Mouse (Mus musculus): ENCODE measurements around the gene Zfp362. TPM values are rescaled to one million over a fixed set of nuclear protein-coding genes. Genes with fewer than 3 reads are reported as not detected.

Gene Zfp362
- total RNA-seq, 1 experiment from 2014 or later = 8.5 TPM

DNA sequence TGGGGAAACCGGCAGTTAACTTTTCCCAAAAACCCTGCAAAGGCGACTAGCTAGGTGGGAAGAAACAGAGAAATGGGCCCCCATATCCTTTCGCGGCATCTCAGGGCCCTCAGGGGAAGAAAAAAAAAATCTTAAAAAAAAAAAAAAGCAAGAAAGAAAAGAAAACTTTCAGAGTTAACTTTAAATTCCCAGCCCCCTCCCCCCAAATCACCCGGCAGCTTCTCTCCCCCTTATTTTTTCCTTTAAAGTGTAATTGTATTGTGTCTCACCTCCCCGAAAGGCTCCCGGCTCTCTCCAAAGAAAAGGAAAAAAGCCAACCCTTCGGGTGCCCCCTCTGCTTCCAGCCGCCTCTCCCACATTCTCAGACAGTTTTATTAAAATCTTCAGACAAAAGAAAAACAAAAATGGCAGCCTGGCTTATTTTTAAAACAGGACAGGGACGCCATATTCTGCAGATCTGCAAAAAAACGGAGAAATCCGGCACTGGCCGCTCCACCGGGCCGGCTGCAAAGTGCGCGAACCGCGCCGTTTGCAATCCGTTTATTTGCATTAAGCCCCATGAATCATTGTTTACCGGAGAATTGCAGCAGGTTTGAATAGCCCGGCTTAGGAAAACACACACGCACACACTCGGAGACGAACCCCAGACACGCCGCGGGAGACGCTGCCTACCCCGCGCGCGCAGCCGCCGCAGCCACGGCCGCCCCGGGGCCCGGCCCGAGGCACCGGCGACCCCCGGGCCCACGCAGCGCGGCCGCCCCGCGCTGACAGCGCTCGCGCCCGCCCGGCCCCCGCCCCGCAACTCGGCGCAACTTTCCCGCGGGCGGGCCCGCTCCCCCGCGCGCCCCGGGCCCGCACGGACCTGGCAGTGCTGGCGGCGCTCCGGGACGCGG lies 449 bp downstream of the Zfp362 start:
- ATAC-seq (replicated peaks in 1 of 2; ENCODE audit: insufficient read depth in 1 of 2, low FRiP score in 2 of 2, low TSS enrichment in 1 of 2, low read depth in 1 of 2, poor library complexity in 2 of 2, severe bottlenecking in 2 of 2) = no peak

DNA sequence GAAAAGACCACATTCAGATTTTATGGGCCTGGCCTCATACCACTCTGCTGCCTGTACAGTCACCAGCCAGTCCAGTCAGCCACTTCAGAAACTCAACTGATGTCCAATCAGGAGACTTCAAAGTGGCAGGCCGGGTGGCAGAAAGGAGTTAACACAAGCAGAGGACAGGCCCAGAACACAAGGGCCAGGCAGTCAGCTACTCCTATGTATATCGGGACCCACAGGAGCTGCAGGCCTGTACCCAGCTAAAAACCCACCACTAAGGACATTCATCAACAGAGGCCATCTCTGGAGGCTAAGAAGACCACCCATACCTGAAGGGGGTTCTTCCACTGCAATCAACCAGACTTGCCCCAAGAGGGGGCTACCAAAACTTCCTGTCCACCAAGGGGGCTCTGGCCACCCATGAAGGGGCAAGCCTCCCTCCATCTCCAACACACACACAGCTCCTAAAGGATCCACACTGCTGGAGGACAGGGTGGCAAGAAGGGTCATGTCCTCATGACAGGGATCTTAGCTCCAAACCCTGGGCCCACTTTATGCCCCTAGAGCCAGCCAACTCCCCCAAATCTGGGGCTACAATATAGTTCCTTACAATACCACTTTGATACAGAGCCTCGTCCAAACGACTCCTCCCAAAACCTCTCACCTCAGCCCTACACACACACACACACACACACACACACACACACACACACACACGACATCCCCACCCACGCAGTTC lies 1.3 kb downstream of the Zfp362 start:
- no peak for ATAC-seq (replicated peaks in 1 of 2; ENCODE audit: insufficient read depth in 1 of 2, low FRiP score in 2 of 2, low TSS enrichment in 1 of 2, low read depth in 1 of 2, poor library complexity in 2 of 2, severe bottlenecking in 2 of 2)

DNA sequence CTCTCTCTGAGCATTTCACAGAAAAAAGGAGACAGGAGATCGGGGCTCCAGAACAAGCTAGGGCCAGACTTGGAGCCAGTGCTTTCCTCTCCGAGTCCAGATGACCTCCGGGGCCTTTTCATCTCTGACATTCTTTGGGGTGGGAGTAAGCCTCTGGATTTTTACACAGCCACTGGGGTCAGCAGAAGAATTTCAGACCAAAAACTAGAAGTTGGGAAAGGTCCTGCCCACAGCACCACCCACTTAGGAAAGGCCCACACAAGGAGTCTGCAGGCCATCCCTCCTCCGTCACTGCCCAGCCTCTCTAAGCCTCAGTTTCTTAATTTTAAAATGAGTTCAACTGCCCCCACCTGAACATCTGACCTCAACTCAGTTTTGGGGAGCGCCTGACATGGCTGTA lies 2.3 kb downstream of the Zfp362 start:
- ATAC-seq (replicated peaks in 1 of 2; ENCODE audit: insufficient read depth in 1 of 2, low FRiP score in 2 of 2, low TSS enrichment in 1 of 2, low read depth in 1 of 2, poor library complexity in 2 of 2, severe bottlenecking in 2 of 2) = no peak

DNA sequence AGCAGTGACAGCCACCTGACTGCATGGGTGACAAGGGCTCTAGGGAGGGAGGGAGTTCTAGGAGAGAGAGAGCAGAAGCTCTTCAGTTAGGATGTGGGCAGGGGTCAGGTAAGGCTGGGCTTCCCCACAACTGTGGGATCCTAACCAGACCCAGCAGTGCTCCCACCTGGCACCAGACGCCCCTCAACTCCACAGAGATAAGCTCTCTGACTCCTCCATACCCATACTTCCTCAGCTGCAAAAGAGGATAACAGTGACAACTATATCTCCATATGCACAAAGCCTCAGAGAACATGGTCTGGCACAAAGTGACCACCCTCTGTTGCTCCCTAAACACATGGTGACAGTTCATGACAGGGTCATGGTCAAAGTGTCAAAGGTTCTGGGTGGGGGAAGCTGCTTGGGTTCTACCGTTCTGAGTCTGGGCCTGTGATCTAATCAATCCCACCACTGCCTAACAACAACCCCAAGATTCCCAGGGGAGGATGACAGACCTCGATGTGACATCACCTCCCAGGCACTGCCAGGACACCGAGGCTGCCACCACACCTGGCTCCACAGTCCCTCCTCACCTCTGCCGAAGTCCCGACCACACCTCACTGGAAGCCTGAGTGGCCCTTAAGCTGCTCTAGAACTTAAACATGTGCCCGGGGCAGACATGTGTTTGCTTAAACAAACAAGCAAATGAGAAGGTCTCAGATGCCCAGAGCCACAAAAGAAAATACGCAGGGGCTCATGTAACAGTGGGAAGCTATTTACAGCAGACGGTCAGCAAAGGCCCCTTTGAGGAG lies 4.0 kb downstream of the Zfp362 start:
- ATAC-seq (replicated peaks in 1 of 2; ENCODE audit: insufficient read depth in 1 of 2, low FRiP score in 2 of 2, low TSS enrichment in 1 of 2, low read depth in 1 of 2, poor library complexity in 2 of 2, severe bottlenecking in 2 of 2) = no peak

DNA sequence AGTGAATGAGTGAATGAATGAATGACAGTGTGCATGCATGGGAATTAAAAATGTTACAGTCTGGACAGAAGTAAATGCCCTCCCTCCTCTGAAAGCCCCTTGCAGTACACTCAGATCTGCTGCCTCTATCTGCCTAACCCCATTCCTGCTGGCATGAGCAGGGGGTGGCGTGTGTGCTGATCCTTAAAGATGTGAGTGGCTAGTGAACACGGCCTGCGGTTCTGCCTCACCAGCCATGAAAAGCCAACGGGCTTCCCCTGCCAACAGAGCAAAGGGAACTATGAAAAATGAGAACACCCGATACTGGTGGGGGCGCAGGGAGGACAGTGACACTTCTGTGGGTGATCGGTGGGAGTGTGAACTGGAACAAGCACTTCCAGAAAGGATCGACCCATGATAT lies 9.1 kb downstream of the Zfp362 start:
- peak in 1 of 2 experiments; percentile 8; a peak in 1 of 4 replicates for ATAC-seq (replicated peaks in 1 of 2; ENCODE audit: insufficient read depth in 1 of 2, low FRiP score in 2 of 2, low TSS enrichment in 1 of 2, low read depth in 1 of 2, poor library complexity in 2 of 2, severe bottlenecking in 2 of 2)

DNA sequence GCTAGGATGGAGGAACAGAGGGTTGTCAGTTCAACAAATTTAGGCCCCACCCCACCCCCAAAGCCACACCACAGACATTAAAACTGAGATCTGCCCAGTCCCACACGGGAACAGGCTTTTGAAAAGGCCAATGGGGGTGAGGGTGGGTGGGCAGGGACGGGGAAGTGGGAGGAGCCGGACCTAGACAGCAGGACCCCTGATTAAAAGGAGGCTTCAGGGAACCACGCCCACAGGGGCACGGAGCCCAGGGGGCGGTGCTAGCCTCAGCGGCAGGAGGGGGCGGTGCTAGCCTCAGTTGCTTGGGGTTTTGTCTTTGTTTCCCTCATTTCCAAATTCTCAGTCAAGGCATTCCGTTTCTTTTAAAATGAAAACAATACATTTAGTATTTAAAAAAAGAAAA lies 10.2 kb downstream of the Zfp362 start:
- no peak; a peak in 1 of 4 replicates for ATAC-seq (replicated peaks in 1 of 2; ENCODE audit: insufficient read depth in 1 of 2, low FRiP score in 2 of 2, low TSS enrichment in 1 of 2, low read depth in 1 of 2, poor library complexity in 2 of 2, severe bottlenecking in 2 of 2)

DNA sequence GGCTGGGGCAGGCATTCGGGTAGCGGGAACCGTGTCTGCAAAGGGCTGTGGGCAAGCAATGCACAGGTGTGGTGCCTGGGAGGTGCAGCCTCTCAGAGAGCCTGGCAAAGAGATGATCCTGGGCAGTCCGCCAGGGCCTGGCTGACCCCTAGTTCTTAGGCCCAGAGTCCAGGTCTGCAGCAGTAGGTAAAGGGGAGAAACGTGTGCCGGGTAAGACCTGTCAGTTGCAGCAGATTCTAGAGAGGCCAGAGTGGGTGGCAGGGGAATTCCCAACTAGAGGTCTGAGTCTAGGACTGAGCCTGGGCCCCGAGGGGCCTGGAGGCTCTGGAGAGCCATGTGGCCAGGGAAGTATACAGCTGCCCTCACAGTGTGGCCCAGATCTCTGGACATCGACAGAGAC lies 11.6 kb downstream of the Zfp362 start:
- ATAC-seq (replicated peaks in 1 of 2; ENCODE audit: insufficient read depth in 1 of 2, low FRiP score in 2 of 2, low TSS enrichment in 1 of 2, low read depth in 1 of 2, poor library complexity in 2 of 2, severe bottlenecking in 2 of 2) = no peak

DNA sequence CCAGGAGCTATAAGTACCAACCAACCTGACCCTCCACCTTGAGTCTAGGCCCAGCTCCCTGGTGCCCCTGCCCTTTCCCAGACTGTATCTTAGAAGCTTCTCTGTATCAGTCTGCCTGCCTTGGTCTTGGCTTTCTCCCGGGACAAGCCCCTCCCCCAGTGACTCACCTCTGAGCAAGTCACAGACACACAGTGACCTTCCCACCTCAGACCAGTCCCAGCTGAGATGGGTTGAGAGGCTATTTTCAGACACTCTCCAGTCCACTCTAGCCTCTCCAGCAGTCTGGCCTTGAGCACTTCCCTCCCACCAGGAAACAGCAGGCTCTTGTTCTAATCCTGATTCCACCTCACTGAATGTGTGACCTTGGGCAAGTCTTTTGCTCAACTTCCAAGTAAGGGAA lies 12.1 kb downstream of the Zfp362 start:
- ATAC-seq (replicated peaks in 1 of 2; ENCODE audit: insufficient read depth in 1 of 2, low FRiP score in 2 of 2, low TSS enrichment in 1 of 2, low read depth in 1 of 2, poor library complexity in 2 of 2, severe bottlenecking in 2 of 2) = no peak

DNA sequence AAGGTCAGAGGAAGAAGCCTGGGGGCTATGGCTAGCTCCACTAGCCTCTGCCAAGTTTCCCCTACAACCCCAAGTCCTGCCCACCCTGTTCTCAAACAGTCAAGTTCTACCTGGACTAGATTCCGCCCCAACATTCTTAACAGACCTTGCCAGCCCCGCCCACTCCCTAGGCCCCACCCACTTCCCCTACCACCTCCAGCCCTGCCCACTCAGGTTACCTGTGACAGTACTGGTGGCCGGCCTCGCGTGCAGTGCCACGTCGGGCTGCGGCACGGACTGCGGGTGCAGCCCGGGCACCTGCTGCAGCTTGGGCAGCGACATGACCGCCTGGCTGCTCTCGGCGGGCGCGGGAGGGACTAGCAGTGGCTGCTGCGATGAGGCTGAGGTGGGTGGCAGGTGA lies 16.2 kb downstream of the Zfp362 start:
- ATAC-seq (replicated peaks in 1 of 2; ENCODE audit: insufficient read depth in 1 of 2, low FRiP score in 2 of 2, low TSS enrichment in 1 of 2, low read depth in 1 of 2, poor library complexity in 2 of 2, severe bottlenecking in 2 of 2) = no peak

DNA sequence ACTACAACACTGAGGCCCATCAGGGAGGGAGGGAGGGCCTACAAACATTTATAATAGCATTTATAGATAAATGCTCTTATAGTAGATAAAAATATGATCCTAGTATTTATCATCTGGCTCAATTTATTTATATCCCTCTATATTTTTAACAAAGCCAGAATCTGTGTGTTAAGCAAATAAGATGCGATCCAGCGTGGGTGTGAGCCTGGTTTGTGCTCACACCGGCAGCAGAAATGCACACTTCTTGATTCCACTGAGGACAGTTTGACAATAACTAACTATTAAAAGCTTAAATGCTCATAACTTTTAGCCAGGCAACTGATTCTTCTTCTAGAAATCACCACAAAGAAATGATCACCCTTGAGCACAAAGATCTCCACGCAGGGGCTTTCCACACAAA lies 17.7 kb downstream of the Zfp362 start:
- ATAC-seq (replicated peaks in 1 of 2; ENCODE audit: insufficient read depth in 1 of 2, low FRiP score in 2 of 2, low TSS enrichment in 1 of 2, low read depth in 1 of 2, poor library complexity in 2 of 2, severe bottlenecking in 2 of 2) = no peak

DNA sequence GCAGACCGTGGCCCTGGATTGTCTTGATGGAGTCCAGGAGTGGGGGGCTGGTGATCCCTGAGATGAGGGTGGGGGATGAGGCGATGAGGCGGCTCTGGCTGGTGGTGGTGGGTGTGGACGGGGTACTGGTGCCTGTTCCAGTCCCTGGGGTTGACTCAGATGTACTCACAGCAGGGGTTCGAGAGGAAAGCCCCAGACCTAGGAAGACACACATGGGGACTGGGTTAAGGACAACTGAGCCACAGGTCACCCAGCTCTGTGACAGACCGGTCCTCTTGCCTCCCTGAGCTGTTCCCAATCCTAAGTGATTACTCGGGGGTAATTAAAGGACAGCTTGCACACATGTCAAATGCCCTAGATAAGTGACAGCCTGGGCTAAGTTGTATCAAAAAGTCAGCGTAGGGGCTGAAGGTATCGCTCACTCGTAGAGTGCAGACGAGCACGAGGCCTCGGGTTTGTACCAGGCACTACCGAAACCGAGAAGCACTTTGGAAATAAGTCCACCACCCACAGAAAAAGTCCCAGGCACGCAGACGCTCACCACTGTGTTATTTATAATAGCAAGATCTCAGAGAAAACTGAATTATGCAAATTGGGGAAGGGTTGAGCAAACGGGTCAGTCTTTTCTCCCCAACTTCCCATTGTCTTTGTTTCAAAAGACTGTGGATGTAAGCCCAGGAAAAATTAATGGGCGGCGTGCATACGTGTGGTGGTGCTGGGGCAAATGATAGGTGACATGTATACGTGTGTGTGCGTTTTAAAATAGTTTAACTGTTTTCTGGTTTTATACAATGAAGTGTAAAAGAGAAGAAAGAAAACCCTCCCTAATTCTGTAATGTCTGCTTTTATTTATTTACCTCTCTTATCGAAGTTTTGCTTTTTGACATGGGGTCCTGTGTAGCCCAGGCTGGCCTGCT lies 18.6 kb downstream of the Zfp362 start:
- ATAC-seq (replicated peaks in 1 of 2; ENCODE audit: insufficient read depth in 1 of 2, low FRiP score in 2 of 2, low TSS enrichment in 1 of 2, low read depth in 1 of 2, poor library complexity in 2 of 2, severe bottlenecking in 2 of 2) = no peak

DNA sequence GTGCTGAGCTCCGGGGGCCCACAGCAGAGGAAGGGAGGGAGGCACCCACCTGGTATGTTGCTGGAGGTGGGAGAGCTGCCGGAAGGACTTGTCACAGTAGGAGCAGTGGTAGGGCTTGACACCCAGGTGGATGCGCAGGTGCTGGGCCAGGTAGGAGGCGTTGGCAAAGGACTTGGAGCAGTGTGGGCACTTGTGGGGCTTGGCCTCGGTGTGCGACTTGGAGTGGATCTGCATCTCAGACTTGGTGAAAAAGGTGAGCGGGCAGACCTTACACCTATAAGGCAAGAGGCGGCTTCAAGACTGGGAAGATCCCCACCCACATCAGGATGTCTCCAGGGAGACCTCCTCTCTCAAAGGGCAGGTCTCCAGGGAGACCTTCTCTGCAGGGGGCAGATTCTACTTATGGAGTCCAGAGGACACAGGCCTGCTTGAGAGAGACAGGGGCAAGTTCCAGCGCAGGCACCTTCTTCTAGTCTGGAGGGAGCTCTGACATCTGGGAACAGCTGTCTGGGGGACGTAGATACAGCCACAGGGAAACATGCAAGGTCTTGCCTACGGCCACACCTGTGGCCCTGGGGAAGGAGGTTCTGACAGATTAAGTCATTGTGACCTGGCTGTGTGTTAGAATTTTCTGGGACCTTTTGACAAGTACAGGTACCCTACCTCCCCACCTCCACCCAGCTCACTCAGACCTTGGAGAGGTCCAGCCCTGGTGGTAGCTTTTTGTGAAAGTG lies 19.8 kb downstream of the Zfp362 start:
- no peak for ATAC-seq (replicated peaks in 1 of 2; ENCODE audit: insufficient read depth in 1 of 2, low FRiP score in 2 of 2, low TSS enrichment in 1 of 2, low read depth in 1 of 2, poor library complexity in 2 of 2, severe bottlenecking in 2 of 2)

DNA sequence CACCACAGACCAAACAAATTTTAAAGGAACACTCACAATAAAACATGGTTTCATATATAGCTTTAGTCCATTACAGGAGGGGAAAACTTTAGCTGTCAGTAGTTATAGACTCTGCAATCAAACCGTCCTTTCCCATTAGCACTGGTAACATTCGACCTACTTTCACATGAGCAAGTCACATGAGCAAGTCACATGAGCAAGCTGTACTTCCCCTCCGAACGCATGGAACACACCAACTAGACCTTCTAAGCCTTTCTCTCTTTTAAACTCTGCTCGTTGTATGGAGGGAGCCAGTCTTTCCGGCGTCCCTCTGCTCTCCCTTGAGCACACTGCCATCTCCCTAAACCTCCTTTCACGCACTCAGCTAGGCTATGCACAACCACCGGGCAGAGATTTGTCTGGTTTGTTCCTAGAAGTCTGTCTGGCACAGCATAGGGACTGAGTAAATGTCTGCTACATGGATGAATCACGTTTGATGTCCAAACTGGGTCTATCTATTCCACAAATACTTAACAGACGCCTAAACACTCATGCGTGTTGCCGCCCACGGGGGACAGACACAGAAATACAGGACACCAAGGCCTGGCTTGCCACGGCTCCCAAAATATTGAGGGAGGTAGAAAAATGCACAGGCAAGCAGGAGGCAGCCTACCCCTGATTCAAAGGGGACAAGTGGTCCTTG lies 20.8 kb downstream of the Zfp362 start:
- ATAC-seq (replicated peaks in 1 of 2; ENCODE audit: insufficient read depth in 1 of 2, low FRiP score in 2 of 2, low TSS enrichment in 1 of 2, low read depth in 1 of 2, poor library complexity in 2 of 2, severe bottlenecking in 2 of 2) = no peak

DNA sequence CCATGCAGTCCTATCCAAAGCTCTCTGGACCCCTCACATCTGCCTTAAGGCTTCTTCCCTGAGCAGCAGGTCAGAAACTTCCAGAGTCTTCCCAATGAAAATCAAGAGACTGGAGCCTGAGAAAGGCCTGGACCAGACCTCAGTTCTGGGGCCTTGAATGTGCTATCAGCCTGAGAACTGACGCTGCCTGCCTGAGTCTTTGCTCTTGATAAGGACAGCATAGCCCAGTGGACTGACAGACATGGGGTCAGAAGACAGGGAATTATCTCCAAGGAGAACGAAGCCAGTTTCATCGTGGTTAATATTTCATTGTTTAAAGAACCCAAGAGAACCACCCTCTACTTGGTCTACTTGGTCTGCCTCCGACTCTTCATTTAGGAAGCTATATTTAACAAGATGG lies 23.2 kb downstream of the Zfp362 start:
- no peak for ATAC-seq (replicated peaks in 1 of 2; ENCODE audit: insufficient read depth in 1 of 2, low FRiP score in 2 of 2, low TSS enrichment in 1 of 2, low read depth in 1 of 2, poor library complexity in 2 of 2, severe bottlenecking in 2 of 2)

DNA sequence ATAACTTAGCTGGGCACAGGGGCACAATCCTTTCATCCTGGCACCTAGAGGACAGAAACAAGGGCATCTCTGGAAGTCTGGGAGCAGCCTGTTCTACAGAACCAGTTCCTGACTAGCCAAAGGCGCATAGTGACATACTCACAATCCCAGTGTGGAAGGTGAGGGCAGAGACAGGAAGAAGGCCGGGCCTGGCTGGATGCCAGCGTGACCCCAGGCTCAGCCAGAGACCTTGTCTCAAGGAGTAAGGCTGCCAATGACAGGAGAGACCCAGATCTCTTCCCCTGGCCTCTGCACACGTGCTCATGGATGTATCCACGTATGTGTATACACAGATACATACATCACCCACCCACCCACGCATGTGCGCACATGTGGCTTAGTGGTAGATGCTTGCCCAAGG lies 23.8 kb downstream of the Zfp362 start:
- no peak for ATAC-seq (replicated peaks in 1 of 2; ENCODE audit: insufficient read depth in 1 of 2, low FRiP score in 2 of 2, low TSS enrichment in 1 of 2, low read depth in 1 of 2, poor library complexity in 2 of 2, severe bottlenecking in 2 of 2)

DNA sequence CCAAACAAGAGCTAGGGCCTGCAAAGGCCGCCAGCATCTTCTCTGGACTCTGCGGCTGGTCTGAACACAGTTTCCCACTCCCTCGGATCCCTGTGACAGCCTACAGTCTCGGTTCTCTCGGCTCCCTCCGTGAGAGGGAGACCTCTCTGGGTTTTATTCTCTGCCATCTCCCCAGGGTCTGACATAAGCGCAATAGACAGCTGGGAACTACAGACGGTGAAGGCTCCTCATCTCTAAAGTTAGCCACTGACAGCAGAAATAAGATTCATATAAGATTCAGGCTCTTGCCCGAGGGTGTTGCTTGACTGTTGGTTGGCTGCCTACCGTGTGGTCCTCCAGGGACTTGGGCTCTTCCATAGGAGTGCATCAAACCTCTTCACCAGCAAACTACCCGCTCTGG lies 28.3 kb downstream of the Zfp362 start:
- no peak for ATAC-seq (replicated peaks in 1 of 2; ENCODE audit: insufficient read depth in 1 of 2, low FRiP score in 2 of 2, low TSS enrichment in 1 of 2, low read depth in 1 of 2, poor library complexity in 2 of 2, severe bottlenecking in 2 of 2)
